Mouse (Mus musculus): Measurements from ENCODE around the gene Wbp4. TPM values are rescaled to one million over a fixed set of nuclear protein-coding genes. Genes with fewer than 3 reads are reported as not detected.

The Wbp4 gene
- polyA plus RNA-seq, 1 experiment from 2014 or later = 61.3 TPM

- Histone ChIP-seq H3K4me1 (replicated peaks; ENCODE audit: control insufficient read depth, insufficient read depth, low read length) (no peaks in the 10 kb centered on the region), H3K27me3 (ENCODE audit: control insufficient read depth, insufficient read depth, low read length) (no peaks in the 10 kb centered on the region), H3K9ac (ENCODE audit: low read depth, low read length) (no peak overlapping the region), H3K9me3 (ENCODE audit: control insufficient read depth, low read length) (no peaks in the 10 kb centered on the region), H3K4me2 (replicated peaks; ENCODE audit: low read depth, low read length) (no peak overlapping the region), H3K36me3 (ENCODE audit: control insufficient read depth, insufficient read depth, low read length) (no peaks in the 10 kb centered on the region), H3K27ac (ENCODE audit: low read depth, low read length) (no peak overlapping the region), H3K4me3 (ENCODE audit: low read depth, low read length) (no peak overlapping the region)
- DNase-seq (ENCODE audit: low spot score) = no peak
- ATAC-seq (ENCODE audit: low FRiP score) = no peak
- WGBS = 89% methylated on average over 9 of the region's 9 CpGs
Observed at GRCm38 (mm10) chr14:79499326-79499725, 18.0 kb upstream of the Wbp4 start.

- DNase-seq (ENCODE audit: low spot score) = no peak
- no peaks in the 10 kb centered on the region for H3K27me3 ChIP-seq (ENCODE audit: control insufficient read depth, insufficient read depth, low read length)
- H3K4me3 ChIP-seq (ENCODE audit: low read depth, low read length) = no peak overlapping the region
- ATAC-seq (ENCODE audit: low FRiP score) = no peak
- no peaks in the 10 kb centered on the region for H3K9me3 ChIP-seq (ENCODE audit: control insufficient read depth, low read length)
- H3K4me1 ChIP-seq (replicated peaks; ENCODE audit: control insufficient read depth, insufficient read depth, low read length) = no peaks in the 10 kb centered on the region
- H3K36me3 ChIP-seq (ENCODE audit: control insufficient read depth, insufficient read depth, low read length) = no peaks in the 10 kb centered on the region
- H3K9ac ChIP-seq (ENCODE audit: low read depth, low read length) = no peak overlapping the region
- no peak overlapping the region for H3K27ac ChIP-seq (ENCODE audit: low read depth, low read length)
- 88% methylated on average over 6 of the region's 6 CpGs for WGBS
- H3K4me2 ChIP-seq (replicated peaks; ENCODE audit: low read depth, low read length) = no peak overlapping the region
Observed at GRCm38 (mm10) chr14:79494349-79494748, 13.0 kb upstream of the Wbp4 start.

- no peak for ATAC-seq (ENCODE audit: low FRiP score)
- H3K4me2 ChIP-seq (replicated peaks; ENCODE audit: low read depth, low read length) = no peak overlapping the region
- 82% methylated on average over 3 of the region's 3 CpGs for WGBS
Observed at GRCm38 (mm10) chr14:79490246-79490645, 8.9 kb upstream of the Wbp4 start.

GRCm38 (mm10) chr14:79489150-79489549 is 7.8 kb upstream of the Wbp4 start:
- H3K9ac ChIP-seq (ENCODE audit: low read depth, low read length) = no peak overlapping the region
- no peak for DNase-seq (ENCODE audit: low spot score)
- no peak overlapping the region for H3K4me2 ChIP-seq (replicated peaks; ENCODE audit: low read depth, low read length)
- H3K27ac ChIP-seq (ENCODE audit: low read depth, low read length) = no peak overlapping the region
- 89% methylated on average over 12 of the region's 12 CpGs for WGBS
- no peaks in the 10 kb centered on the region for H3K27me3 ChIP-seq (ENCODE audit: control insufficient read depth, insufficient read depth, low read length)
- H3K36me3 ChIP-seq (ENCODE audit: control insufficient read depth, insufficient read depth, low read length) = no peaks in the 10 kb centered on the region
- no peaks in the 10 kb centered on the region for H3K4me1 ChIP-seq (replicated peaks; ENCODE audit: control insufficient read depth, insufficient read depth, low read length)
- H3K4me3 ChIP-seq (ENCODE audit: low read depth, low read length) = no peak overlapping the region
- ATAC-seq (ENCODE audit: low FRiP score) = no peak
- no peaks in the 10 kb centered on the region for H3K9me3 ChIP-seq (ENCODE audit: control insufficient read depth, low read length)

More at GRCm38 (mm10) chr14:79490246-79490645, 8.9 kb upstream of the Wbp4 start:
- Histone ChIP-seq H3K4me1 (replicated peaks; ENCODE audit: control insufficient read depth, insufficient read depth, low read length) (no peaks in the 10 kb centered on the region), H3K27ac (ENCODE audit: low read depth, low read length) (no peak overlapping the region), H3K36me3 (ENCODE audit: control insufficient read depth, insufficient read depth, low read length) (no peaks in the 10 kb centered on the region), H3K4me3 (ENCODE audit: low read depth, low read length) (no peak overlapping the region), H3K9ac (ENCODE audit: low read depth, low read length) (no peak overlapping the region), H3K27me3 (ENCODE audit: control insufficient read depth, insufficient read depth, low read length) (no peaks in the 10 kb centered on the region), H3K9me3 (ENCODE audit: control insufficient read depth, low read length) (no peaks in the 10 kb centered on the region)
- DNase-seq (ENCODE audit: low spot score) = no peak

GRCm38 (mm10) chr14:79488531-79488930 is 7.2 kb upstream of the Wbp4 start:
- Histone ChIP-seq H3K9me3 (ENCODE audit: control insufficient read depth, low read length) (no peaks in the 10 kb centered on the region), H3K27me3 (ENCODE audit: control insufficient read depth, insufficient read depth, low read length) (no peaks in the 10 kb centered on the region), H3K27ac (ENCODE audit: low read depth, low read length) (no peak overlapping the region), H3K4me2 (replicated peaks; ENCODE audit: low read depth, low read length) (no peak overlapping the region), H3K36me3 (ENCODE audit: control insufficient read depth, insufficient read depth, low read length) (no peaks in the 10 kb centered on the region), H3K4me1 (replicated peaks; ENCODE audit: control insufficient read depth, insufficient read depth, low read length) (no peaks in the 10 kb centered on the region), H3K9ac (ENCODE audit: low read depth, low read length) (no peak overlapping the region), H3K4me3 (ENCODE audit: low read depth, low read length) (no peak overlapping the region)
- ATAC-seq (ENCODE audit: low FRiP score) = no peak
- WGBS = 90% methylated on average over 9 of the region's 9 CpGs
- no peak for DNase-seq (ENCODE audit: low spot score)

GRCm38 (mm10) chr14:79486993-79487731 is 5.8 kb upstream of the Wbp4 start:
- Histone ChIP-seq H3K9me3 (ENCODE audit: control insufficient read depth, low read length) (no peaks in the 10 kb centered on the region), H3K4me1 (replicated peaks; ENCODE audit: control insufficient read depth, insufficient read depth, low read length) (peaks cover 5% of the 10 kb centered on the region; the same call in 1 of the 2 replicates), H3K4me2 (replicated peaks; ENCODE audit: low read depth, low read length) (peak overlapping the region; percentile 37), H3K27ac (ENCODE audit: low read depth, low read length) (no peak overlapping the region), H3K27me3 (ENCODE audit: control insufficient read depth, insufficient read depth, low read length) (no peaks in the 10 kb centered on the region), H3K9ac (ENCODE audit: low read depth, low read length) (no peak overlapping the region; the same call in 1 of the 2 replicates), H3K36me3 (ENCODE audit: control insufficient read depth, insufficient read depth, low read length) (no peaks in the 10 kb centered on the region), H3K4me3 (ENCODE audit: low read depth, low read length) (peak overlapping the region; percentile 23; the same call in 1 of the 2 replicates)
- ATAC-seq (ENCODE audit: low FRiP score) (no peak), DNase-seq (ENCODE audit: low spot score) (peak; percentile 47)
- 6% methylated on average over 19 of the region's 19 CpGs for WGBS

GRCm38 (mm10) chr14:79486617-79486992 is 5.3 kb upstream of the Wbp4 start:
- H3K27me3 ChIP-seq (ENCODE audit: control insufficient read depth, insufficient read depth, low read length) = no peaks in the 10 kb centered on the region
- no peaks in the 10 kb centered on the region for H3K36me3 ChIP-seq (ENCODE audit: control insufficient read depth, insufficient read depth, low read length)
- no peak for ATAC-seq (ENCODE audit: low FRiP score)
- H3K9me3 ChIP-seq (ENCODE audit: control insufficient read depth, low read length) = no peaks in the 10 kb centered on the region
- no peak overlapping the region for H3K4me3 ChIP-seq (ENCODE audit: low read depth, low read length)
- 26% methylated on average over 8 of the region's 8 CpGs for WGBS
- H3K27ac ChIP-seq (ENCODE audit: low read depth, low read length) = no peak overlapping the region
- peaks cover 5% of the 10 kb centered on the region; the same call in 1 of the 2 replicates for H3K4me1 ChIP-seq (replicated peaks; ENCODE audit: control insufficient read depth, insufficient read depth, low read length)
- DNase-seq (ENCODE audit: low spot score) = no peak
- H3K9ac ChIP-seq (ENCODE audit: low read depth, low read length) = no peak overlapping the region
- H3K4me2 ChIP-seq (replicated peaks; ENCODE audit: low read depth, low read length) = peak overlapping the region; percentile 37; the same call in 1 of the 2 replicates

GRCm38 (mm10) chr14:79483611-79484120 is 2.3 kb upstream of the Wbp4 start:
- ATAC-seq (ENCODE audit: low FRiP score) = no peak
- H3K36me3 ChIP-seq (ENCODE audit: control insufficient read depth, insufficient read depth, low read length) = no peaks in the 10 kb centered on the region
- peak overlapping the region; percentile 62; the same call in 1 of the 2 replicates for H3K4me2 ChIP-seq (replicated peaks; ENCODE audit: low read depth, low read length)
- H3K27ac ChIP-seq (ENCODE audit: low read depth, low read length) = no peak overlapping the region
- no peaks in the 10 kb centered on the region for H3K9me3 ChIP-seq (ENCODE audit: control insufficient read depth, low read length)
- H3K4me3 ChIP-seq (ENCODE audit: low read depth, low read length) = no peak overlapping the region
- H3K27me3 ChIP-seq (ENCODE audit: control insufficient read depth, insufficient read depth, low read length) = no peaks in the 10 kb centered on the region
- DNase-seq (ENCODE audit: low spot score) = no peak
- WGBS = 67% methylated on average over 8 of the region's 8 CpGs
- peaks cover 5% of the 10 kb centered on the region; the same call in 1 of the 2 replicates for H3K4me1 ChIP-seq (replicated peaks; ENCODE audit: control insufficient read depth, insufficient read depth, low read length)
- no peak overlapping the region for H3K9ac ChIP-seq (ENCODE audit: low read depth, low read length)
